Mouse (Mus musculus): ENCODE measurements around the gene Gabbr2. TPM values are rescaled to one million over a fixed set of nuclear protein-coding genes. Genes with fewer than 3 reads are reported as not detected.

Gabbr2 gene
- total RNA-seq, 2 experiments from 2014 or later, result not detected

DNA sequence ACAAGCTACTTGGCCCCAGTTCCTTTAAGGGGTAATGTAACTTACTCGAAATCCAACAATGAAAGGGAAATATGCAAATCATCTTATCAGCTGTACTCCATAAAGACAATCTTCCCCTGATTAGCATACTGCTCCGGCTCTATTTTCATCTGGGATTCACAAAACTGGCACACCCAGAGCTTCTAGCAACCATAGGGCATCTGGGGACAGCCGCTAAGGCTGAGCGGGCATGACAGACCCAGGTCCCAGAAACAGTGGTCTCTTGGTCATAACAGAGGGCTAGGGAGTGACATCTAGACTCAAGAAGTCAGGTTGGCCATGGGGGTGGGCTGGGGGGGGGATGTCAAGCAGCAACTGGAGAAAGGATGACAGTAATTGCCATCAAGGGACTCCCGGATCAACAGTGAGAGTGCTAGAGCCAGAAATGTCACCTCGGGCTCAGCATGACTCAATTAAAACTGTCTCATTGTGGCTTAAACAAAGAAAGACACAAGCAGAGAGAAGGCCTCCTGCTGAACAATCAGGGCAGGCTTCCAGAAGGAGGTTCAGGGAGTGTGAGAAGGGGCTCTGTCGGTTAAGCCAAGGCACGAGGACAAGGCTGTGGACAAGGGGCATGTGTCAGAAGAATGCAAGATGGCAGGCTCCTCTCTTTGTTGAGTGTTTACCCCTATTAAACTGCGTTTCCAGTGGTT, 59.8 kb downstream of the Gabbr2 start:
- ATAC-seq (replicated peaks; ENCODE audit: poor library complexity, severe bottlenecking), result no peak

DNA sequence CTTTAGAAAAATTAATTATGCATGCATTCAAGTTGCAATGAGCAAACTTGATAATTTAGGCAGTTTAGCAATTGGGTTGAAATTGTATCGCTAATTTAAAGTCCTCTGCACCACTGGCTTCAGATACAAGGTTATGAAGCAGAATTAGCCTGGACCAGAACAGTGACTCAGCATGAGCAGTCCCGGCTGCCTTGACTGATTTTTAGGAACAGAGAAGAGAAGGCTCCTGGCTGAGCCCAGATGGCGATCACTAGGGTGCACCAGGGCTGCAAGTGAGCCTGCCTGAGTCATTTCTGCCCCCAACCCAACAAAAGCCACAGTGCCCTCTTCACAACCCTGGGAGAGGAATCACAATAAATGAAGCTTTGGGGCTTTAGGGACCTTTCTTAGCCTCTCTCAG, 63.6 kb downstream of the Gabbr2 start:
- ATAC-seq (replicated peaks; ENCODE audit: poor library complexity, severe bottlenecking), result peak; percentile 42

DNA sequence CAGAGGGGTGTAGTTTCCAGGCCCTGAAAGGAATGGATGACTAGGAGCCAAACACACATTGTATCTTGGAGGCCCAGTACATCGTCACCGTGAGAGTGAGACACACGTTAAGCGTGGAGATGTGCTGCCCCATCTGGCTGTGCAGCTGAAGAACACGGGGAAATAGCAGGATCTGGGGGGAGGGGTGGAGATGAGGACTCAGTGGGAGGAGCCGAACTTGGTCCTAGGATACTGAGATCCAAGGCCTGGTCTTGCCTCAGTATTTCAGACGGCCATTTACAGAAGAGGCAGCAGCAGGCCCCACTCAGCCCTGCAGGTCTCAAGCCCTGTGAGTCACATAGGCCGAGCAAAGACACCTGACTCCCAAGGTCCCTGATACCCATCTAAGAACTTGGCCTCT, 72.5 kb downstream of the Gabbr2 start:
- no peak for ATAC-seq (replicated peaks; ENCODE audit: poor library complexity, severe bottlenecking)

DNA sequence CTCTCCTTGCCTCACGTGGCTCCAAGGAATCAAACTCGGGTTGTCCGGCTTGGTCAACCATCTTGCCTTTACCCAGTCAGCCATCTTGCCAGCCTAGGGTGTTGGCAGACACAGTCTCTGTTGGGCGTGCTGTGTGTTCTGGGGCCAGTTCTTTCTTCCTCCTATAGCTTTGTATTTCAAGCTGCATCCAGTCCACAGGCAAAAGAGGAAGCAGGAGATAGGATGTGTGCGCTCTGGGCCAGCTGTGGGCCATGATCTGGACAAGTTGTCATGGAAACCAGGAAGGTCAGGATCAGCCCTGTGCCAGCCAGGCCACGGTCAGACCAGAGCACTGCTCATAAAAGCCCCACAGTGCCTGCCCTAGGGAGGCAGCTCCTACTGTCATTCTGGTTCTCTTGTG, 74.9 kb downstream of the Gabbr2 start:
- ATAC-seq (replicated peaks; ENCODE audit: poor library complexity, severe bottlenecking), result peak; percentile 97

DNA sequence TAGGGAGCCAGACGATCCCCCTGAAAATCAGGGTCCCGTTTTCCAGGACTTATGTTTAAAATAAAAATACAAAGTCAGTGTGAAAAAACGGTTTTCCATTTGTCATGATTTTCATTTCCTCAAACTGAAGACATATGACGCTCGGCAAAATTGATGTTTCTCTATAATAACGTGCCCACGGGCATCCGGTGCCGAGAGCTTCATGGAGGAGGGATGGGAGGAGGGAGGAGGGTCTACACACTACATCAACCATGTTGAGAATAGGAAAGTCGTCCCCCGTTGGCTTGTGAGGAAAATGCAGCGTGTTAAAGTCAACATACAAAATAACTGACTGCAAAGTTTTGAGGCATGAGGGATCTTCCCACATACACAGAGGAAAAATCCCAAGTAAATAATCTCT, 75.7 kb downstream of the Gabbr2 start:
- no peak for ATAC-seq (replicated peaks; ENCODE audit: poor library complexity, severe bottlenecking)

DNA sequence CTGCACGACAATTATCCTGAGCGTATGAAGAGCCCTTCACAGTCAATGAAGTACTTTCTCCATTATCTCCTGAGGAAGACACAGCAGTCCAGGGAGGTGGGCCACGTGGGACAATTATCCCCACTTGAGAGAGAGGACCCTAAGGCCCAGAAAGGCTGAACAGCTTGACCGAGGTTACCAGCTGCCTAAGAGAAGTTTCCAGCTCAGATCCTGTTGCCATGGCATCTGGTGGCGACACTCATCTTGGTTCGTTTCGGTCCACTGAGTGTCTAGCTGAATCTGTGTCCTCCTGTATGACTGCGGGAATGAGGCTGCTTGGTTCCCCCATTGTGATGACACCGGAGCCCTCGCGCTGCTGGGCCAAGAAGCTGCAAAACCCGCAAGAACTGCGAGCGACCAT, 76.2 kb downstream of the Gabbr2 start:
- no peak for ATAC-seq (replicated peaks; ENCODE audit: poor library complexity, severe bottlenecking)

DNA sequence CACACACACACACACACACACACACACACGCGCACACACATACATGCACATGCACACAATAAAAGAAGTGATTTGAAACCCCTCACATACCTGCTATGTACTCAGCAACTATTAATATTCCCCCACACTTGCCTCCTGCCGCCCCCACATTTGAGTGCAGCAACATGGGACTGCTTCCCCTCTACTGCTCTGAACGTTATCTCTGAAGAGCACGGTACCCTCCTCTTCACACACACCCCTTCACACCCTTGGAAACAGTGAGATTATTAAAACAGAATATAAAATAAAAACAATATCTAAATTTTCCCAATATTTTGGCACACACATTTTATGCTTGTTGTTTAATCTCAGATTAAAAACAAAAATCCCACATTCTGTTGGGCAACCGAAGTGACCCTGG, 77.1 kb downstream of the Gabbr2 start:
- ATAC-seq (replicated peaks; ENCODE audit: poor library complexity, severe bottlenecking), result no peak

DNA sequence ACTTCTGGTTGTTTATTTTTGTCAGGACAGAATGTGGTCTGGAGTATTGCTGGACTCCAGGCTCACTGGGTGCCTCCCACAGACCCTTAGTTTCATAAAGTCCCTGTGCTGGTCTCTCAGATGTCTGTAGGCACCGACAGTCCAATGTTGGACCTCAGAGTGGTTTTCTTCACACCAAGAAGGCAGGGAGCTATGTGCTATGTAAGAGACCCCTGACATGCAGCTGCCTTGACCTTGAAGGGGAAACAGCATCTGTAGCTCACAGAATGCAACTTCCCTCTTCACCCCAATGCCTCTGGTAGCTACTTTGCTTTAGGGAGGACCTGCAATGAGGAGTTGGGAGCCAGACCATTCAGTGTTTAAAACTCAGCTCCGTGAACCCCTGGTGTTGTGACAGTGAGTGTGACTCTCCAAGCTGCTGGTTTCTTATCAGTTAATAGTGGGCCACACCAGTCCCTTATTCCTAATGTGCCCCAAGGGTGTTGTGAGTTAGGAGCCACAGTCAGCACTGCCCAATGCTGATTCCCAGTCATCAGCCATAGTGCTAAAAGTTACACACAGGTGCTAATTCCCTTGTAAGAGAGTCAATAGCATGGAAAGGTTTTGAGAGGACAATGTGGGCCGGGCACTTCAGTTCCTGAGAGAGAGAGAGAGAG, 85.5 kb downstream of the Gabbr2 start:
- peak; percentile 25; the same call in 1 of the 2 replicates for ATAC-seq (replicated peaks; ENCODE audit: poor library complexity, severe bottlenecking)

DNA sequence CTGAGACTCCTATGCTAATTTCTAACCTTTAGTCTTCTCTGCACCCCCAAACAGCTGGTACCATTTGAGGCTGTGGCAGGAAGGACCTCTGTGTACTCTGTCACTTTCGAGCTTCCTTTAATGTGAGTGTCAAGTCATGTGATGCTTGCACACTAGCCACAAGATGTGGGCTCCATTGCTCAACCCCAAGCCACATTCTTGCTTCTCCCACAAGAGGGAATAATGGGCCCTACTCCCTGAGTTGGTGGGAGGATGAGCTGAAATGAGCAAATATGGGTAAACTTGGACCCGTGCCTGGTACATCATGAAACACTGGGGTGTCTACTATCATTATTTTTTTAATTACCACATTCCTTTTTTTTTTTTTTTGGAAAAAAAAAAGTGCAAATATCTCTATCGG, 86.5 kb downstream of the Gabbr2 start:
- peak; percentile 92 for ATAC-seq (replicated peaks; ENCODE audit: poor library complexity, severe bottlenecking)

DNA sequence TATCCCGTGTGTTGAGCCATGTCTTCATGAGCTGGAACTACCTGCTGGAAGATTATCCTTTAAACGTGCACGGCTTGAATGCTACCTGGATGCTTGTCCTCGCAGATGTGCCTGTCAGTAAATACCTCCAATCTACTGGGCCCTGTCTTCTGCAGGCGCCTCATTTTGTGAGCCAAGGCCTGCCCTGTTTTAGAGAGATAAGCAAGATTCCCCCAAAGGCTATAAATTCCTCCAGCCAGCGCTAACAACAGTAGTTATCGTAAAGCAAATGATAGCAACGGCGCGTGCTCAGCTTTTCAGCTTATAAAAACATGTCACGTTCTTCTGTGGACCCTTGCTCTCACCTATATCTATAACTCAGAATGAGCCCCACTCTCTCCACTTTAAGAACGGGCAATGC, 87.5 kb downstream of the Gabbr2 start:
- no peak for ATAC-seq (replicated peaks; ENCODE audit: poor library complexity, severe bottlenecking)

DNA sequence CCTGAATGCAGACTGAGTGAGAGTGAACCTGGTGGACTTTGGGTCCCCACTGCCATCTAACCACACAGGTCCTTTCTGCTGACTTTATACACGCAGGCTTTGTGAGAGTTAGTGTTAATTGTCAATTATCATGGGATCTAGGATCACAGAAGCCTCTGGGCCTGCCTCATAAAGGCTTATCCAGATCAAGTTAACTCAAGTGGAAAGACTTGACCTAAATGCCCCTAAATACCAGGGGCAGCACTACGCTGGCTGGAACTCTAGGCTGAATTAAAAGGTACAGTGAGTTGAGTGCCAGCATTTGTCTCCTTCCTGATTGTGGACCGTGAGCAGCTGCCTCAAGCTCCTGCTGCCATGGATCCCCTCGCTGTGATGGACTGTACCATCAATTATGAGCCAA, 93.1 kb downstream of the Gabbr2 start:
- no peak for ATAC-seq (replicated peaks; ENCODE audit: poor library complexity, severe bottlenecking)

DNA sequence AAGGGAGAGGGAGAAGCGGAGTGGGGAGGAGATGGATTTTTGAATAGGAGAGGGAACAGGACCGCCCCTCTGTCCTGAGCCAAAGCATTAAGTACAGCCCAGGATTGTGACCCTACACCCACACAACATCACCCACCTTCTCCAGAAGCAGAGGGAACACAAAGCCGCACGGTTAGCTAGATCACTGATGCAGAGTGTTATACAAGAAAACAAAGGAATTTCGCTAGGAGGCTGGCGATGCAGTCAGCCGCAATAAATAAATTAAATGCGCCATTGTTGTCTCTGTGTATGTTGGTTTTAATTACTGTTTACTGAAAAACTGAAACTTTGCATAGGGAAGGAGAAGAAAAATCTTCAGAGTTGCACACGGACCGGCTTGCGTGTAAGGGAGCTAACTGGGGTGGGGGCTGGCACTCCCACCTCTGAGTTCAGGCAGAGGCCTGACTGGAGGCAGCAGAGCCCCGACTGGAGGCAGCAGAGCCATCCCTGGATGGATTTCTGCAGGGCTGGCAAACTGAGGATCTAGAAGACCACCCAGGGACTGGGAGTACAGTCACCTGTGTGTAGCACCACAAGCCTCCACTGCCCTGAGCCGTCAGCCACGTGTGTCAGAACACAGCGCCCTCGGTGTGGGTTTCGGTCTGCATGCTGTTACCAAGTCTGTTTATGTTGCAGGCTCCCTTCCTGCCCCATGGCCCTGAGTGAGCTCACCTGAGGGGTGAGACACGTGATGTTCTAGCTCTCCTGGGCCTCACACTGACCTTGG, 93.9 kb downstream of the Gabbr2 start:
- no peak for ATAC-seq (replicated peaks; ENCODE audit: poor library complexity, severe bottlenecking)

DNA sequence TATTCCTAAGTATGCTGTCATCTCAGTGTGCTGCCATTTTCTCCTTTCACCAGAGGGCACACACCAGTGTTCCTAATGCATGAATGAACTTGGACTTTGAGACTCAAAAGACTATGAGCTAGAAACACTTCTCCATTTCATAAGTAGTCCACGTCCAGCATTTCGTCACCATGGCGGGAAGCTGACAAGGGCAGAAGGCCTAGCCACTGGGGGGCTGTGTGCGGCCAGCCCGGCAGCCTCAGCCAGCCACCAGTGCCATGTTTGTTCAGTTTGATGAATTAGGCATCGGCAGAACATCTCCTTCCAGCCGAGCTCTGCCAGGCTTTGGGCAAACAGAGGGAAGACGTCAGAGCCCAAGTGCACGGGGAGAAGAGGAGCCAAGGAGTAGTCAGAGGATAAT, 97.5 kb downstream of the Gabbr2 start:
- ATAC-seq (replicated peaks; ENCODE audit: poor library complexity, severe bottlenecking), result peak; percentile 33

DNA sequence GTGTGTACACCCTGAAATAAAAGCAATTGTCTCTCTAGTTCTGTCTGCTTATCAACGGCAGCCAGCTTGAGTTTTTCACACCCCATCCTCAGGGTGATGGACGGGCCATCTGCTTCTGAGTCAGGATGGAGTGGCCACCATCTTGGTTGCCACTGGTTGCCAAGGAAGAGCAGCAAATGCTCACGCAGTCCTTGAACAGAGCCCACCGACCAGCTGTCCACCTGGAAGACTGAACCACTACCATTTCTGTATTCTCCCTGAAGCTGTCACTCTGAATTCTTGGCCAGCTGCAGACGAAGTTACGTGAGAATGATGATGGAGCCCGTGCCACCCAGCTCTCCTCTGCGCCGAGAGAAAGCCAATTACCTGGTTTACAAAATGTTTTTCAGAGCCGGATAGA, 102.5 kb downstream of the Gabbr2 start:
- no peak for ATAC-seq (replicated peaks; ENCODE audit: poor library complexity, severe bottlenecking)

DNA sequence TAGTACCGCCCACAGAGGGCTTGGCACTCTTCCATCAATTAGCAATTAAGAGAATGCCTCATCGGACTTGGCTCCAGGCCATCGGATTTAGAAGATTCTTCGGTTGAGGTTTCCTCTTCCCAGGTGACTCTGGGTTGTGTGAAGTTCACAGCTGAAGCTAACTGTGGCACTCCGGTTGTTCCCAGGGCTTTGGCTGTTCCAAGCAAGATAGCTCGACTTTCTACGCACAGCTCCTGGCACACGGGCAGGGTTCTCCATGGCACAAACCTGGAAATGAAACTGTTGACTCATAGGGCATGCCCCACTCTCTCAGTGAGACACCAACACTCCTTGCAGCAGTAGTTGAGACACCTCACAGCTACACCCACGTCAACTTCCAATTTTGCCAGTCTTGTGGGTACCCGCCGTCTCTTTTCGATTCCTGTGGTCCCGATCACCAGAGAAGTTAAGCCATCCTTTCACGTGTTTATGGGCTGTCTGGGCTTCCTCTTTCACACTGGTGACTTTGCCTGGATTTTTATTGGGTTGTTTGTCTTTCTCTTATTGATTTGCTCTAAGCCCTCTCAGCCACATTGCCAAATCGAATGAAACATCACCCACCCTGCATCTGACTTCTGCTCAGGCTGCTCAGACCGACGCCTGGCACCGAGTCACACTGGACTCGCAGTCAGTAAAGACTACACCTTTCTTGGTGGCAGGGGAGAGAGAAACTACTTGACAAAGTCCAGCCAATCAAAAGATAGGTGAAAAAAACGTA, 105.9 kb downstream of the Gabbr2 start:
- ATAC-seq (replicated peaks; ENCODE audit: poor library complexity, severe bottlenecking), result peak; percentile 95

DNA sequence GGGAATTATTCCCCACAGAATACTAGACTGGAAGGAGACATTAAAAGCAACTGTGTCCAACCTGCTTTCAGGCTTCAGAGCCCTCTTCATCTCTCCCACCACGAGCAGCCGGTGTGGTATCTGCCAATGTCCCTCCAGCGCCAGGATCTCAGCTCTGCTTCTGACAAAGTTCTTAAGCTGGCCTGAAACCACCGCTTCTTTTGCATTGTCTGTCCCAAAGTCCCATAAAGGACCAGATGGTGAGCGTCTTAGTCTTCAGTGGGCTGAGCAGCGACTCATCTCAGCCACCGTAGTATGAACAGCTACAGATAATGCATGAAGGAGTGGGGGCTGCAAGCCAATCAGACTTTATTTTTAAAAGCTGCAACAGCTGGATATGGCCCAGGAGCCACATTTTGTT, 107.5 kb downstream of the Gabbr2 start:
- ATAC-seq (replicated peaks; ENCODE audit: poor library complexity, severe bottlenecking), result no peak

DNA sequence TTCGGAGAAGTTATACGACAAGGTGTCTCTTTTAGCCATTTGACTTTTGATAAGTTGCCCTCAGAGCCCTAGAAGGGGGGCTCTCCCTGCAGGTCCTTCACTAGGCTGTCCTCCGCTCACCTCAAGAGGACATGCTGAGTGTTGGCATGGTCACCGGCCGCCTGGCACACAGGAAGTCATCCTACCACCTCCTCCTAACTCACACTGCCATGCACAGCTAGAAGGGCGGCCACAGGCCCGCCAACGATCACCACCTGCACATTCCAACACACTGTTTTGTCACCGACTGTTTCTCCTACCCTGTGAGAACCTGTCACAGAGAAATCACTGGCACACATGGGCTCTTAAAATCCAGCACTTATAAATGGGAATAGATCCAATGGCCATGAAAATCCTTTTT, 108.1 kb downstream of the Gabbr2 start:
- ATAC-seq (replicated peaks; ENCODE audit: poor library complexity, severe bottlenecking), result no peak

DNA sequence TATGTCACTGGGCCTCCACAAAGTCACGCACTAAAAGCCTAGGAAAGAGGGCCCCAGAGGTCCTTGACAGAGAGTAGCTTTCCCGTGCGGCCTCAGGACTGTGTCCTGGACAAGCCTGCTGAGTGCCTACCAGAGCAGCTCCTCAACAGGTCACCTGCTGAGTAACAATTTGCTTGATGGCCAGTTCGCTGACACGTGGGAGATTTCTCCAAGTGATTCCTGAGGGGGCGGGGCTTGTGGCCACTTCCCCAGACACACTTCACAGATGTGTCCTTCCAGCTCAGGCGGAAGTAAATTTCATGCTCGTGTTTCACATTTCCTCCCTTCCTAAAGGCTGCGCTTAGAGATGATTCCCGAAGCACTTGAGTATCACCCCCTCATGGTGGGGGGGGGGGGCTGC, 108.6 kb downstream of the Gabbr2 start:
- 0 out of 2 replicates have a peak, but pooled peaks have one; percentile 5 for ATAC-seq (replicated peaks; ENCODE audit: poor library complexity, severe bottlenecking)

DNA sequence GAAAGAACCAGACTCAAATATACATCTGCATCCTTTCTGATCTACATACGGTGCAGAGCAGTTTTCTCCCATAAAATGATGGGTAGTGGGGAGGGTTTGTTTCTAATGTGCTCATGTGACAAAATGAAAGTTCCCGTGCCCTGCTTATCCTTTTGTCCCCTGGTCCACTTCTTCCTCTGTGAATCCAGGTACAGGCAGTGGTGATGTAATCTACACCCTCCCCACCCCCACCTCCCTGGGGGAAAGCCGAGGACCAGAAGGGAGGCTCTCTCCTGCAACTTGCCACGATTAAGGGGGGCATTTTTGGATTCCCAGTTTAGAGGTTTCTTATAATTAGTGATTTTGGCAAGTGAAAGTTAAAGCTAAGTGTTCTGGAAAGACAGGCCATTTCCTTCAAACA, 110.4 kb downstream of the Gabbr2 start:
- no peak for ATAC-seq (replicated peaks; ENCODE audit: poor library complexity, severe bottlenecking)

DNA sequence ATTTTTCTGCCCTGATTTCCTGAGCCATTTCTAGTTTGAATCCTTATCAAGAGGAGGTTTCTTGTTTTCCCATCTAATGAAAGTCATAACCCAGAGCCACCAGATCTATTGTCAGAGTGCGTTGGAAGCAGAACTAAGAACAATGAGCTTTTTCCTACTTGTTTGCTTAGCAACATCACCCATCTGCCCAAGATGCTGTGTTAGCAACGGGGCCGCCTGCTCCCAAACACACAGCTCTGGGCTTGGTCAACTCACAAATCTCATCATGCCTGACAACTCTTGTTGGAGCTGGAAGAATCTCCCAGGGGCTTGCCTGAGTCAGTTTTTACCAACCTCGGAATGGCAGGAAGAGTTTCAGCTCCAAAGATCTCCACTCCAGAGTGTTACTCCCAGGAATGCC, 111.7 kb downstream of the Gabbr2 start:
- no peak for ATAC-seq (replicated peaks; ENCODE audit: poor library complexity, severe bottlenecking)

DNA sequence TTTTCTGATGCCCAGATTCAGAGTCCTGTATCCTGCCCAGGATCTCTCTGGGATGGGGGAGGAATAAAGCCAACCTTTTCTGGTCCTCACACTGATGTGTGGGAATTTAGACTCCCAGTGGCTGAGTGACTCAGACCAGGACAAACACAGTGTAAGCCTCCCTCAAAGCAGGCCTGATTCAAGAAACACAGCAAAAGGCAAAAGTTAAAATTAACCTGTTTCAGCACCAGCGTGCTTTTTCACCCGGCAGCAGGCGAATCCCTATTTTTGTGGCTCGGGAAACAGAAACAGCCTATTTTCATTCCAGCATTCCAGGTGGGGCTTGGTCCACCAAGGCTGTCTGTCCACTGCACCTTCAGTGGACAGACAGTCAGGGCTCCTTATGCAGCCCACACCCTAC, 118.9 kb downstream of the Gabbr2 start:
- ATAC-seq (replicated peaks; ENCODE audit: poor library complexity, severe bottlenecking), result no peak
